Mouse (Mus musculus) embryonic fibroblast, embryonic 13.5 days (primary cell): ENCODE measurements around the gene Zfp451.

ENCODE experiments used
- CTCF ChIP-seq: IDR thresholded peaks from 2 replicates; pipeline ENCODE4 v1.5.1; 2011; ENCODE audit warnings: mild to moderate bottlenecking, control low read depth, low read length, moderate library complexity, borderline replicate concordance; ENCODE audit not compliant: insufficient read depth
- POLR2A ChIP-seq: IDR thresholded peaks from 2 replicates; pipeline ENCODE4 v1.6.1; 2011; ENCODE audit warnings: low read depth, mild to moderate bottlenecking, control low read depth, low read length, moderate library complexity

DNA sequence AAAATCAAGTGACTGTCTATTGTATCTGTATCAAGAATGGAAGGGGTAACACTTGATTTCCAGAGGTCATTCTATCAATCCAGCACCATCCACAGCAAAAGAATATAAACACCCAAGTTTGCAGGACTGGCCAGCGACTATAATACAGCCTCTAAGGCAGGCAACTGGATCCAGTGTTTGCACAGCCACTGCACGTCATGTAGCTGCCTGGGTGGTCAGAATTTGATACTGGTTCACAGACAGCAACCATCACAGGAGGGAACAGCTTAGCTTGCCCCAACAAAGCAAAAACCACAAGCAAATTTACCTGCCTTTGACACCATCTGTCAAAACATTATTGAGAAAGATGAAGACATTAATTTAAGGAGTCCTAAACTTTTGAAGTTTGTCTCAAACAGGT lies 50.6 kb downstream of the Zfp451 start:
- TF ChIP-seq CTCF = no peak
- TF ChIP-seq POLR2A = no peak
